Mouse (Mus musculus) stomach, embryonic 14.5 days (tissue): ENCODE results near the gene Tph1. TPM values are rescaled to one million over a fixed set of nuclear protein-coding genes. Genes with fewer than 3 reads are reported as not detected.

Experiments
- ATAC-seq: fragments of 200-750 bp; cut with Nextera tagmentation; 2 replicates; pipeline ENCODE4 v1.8.0; 2017; ENCODE audit warnings: low read depth, moderate TSS enrichment; ENCODE audit not compliant: insufficient number of reproducible peaks, insufficient read depth, low FRiP score
- H3K27ac ChIP-seq: fragments of 300-500 bp; sonication (generic); 2 replicates; pipeline ENCODE4 v1.5.1; 2014; ENCODE audit warnings: mild to moderate bottlenecking, low read length, moderate library complexity, mixed read lengths
- H3K27me3 ChIP-seq: fragments of 300-500 bp; sonication (generic); 2 replicates; pipeline ENCODE4 v1.6.1; 2014; ENCODE audit warnings: low read length, control low read depth, mixed read lengths; ENCODE audit not compliant: control insufficient read depth, insufficient read depth
- H3K36me3 ChIP-seq: fragments of 300-500 bp; sonication (generic); 2 replicates; pipeline ENCODE4 v1.6.1; 2014; ENCODE audit warnings: mild to moderate bottlenecking, control low read depth, low read length, moderate library complexity, mixed read lengths; ENCODE audit not compliant: control insufficient read depth, insufficient read depth
- H3K4me1 ChIP-seq: fragments of 300-500 bp; sonication (generic); 2 replicates; pipeline ENCODE4 v1.6.1; 2014; ENCODE audit warnings: low read length, control low read depth, mixed read lengths; ENCODE audit not compliant: control insufficient read depth, insufficient read depth
- H3K4me2 ChIP-seq: fragments of 300-500 bp; sonication (generic); replicated peaks from 2 replicates; pipeline ENCODE4 v1.6.1; 2014; ENCODE audit warnings: low read depth, low read length, control low read depth
- H3K4me3 ChIP-seq: fragments of 300-500 bp; sonication (generic); 2 replicates; pipeline ENCODE4 v1.5.1; 2014; ENCODE audit warnings: low read depth, low read length, control low read depth
- H3K9ac ChIP-seq: fragments of 300-500 bp; sonication (generic); replicated peaks from 2 replicates; pipeline ENCODE4 v1.6.1; 2014; ENCODE audit warnings: low read depth, mild to moderate bottlenecking, control low read depth, low read length, moderate library complexity, mixed read lengths
- H3K9me3 ChIP-seq: fragments of 300-500 bp; sonication (generic); 2 replicates; pipeline ENCODE4 v1.6.1; 2016; ENCODE audit warnings: low read depth, low read length, control low read depth; ENCODE audit not compliant: control insufficient read depth
- WGBS: fragments of 180-500 bp; shearing (Covaris S2); extraction: QIAGEN DNeasy Blood & Tissue Kit; methylation state at CpG from one replicate; pipeline ENCODE4 v1.1.7; 2014; 5-methylcytosine and 5-hydroxymethylcytosine counted together
- polyA plus RNA-seq: library from polyadenylated mRNA; unstranded; fragments of >200 nt; fragmentation: Nextera tagmentation; extraction: Ambion mirVana; gene quantifications from 2 replicates; pipeline ENCODE4 v1.2.1, GENCODE M21; 2014

The Tph1 gene
- 0.34 TPM in 1 of 2 replicates, not detected in the other for polyA plus RNA-seq

GRCm38 (mm10) chr7:46672160-46672672, at the start of gene Tph1:
Gene Tph1, minus strand, starts transcription at chr7:46672537.
- WGBS = 37% methylated on average over 10 of the region's 10 CpGs
- no peak within 1 kb of the TSS for H3K9ac ChIP-seq
- ATAC-seq = no peak

GRCm38 (mm10) chr7:46720460-46720859, 48.1 kb upstream of the Tph1 start:
- Histone ChIP-seq H3K36me3 (no peaks in the 10 kb centered on the region), H3K4me1 (no peaks in the 10 kb centered on the region), H3K4me3 (no peak overlapping the region), H3K27ac (no peak overlapping the region), H3K4me2 (no peak overlapping the region), H3K27me3 (no peaks in the 10 kb centered on the region), H3K9ac (no peak overlapping the region), H3K9me3 (no peaks in the 10 kb centered on the region)
- ATAC-seq = no peak
- WGBS = 71% methylated on average over 9 of the region's 9 CpGs

More at GRCm38 (mm10) chr7:46672160-46672672, at the start of gene Tph1:
- Histone ChIP-seq H3K4me3 (no peak within 1 kb of the TSS), H3K4me2 (no peak within 1 kb of the TSS), H3K27ac (no peak within 1 kb of the TSS), H3K36me3 (no peaks in the 10 kb centered on the region), H3K4me1 (0 out of 2 replicates have a peak, but pooled peaks cover 3% of the 10 kb centered on the region), H3K27me3 (no peaks in the 10 kb centered on the region), H3K9me3 (no peaks in the 10 kb centered on the region)

GRCm38 (mm10) chr7:46719526-46719925, 47.2 kb upstream of the Tph1 start:
- no peak overlapping the region for H3K9ac ChIP-seq
- no peaks in the 10 kb centered on the region for H3K36me3 ChIP-seq
- H3K9me3 ChIP-seq = no peaks in the 10 kb centered on the region
- WGBS = 58% methylated on average over 7 of the region's 7 CpGs
- H3K27me3 ChIP-seq = 0 out of 2 replicates have a peak, but pooled peaks cover 3% of the 10 kb centered on the region
- no peak overlapping the region for H3K4me3 ChIP-seq
- no peak overlapping the region for H3K27ac ChIP-seq
- H3K4me1 ChIP-seq = no peaks in the 10 kb centered on the region
- no peak overlapping the region for H3K4me2 ChIP-seq
- ATAC-seq = no peak

- H3K4me3 ChIP-seq = no peak overlapping the region
- no peaks in the 10 kb centered on the region for H3K4me1 ChIP-seq
- H3K27me3 ChIP-seq = 0 out of 2 replicates have a peak, but pooled peaks cover 3% of the 10 kb centered on the region
- H3K9ac ChIP-seq = no peak overlapping the region
- no peak for ATAC-seq
- H3K36me3 ChIP-seq = no peaks in the 10 kb centered on the region
- no peak overlapping the region for H3K4me2 ChIP-seq
- 81% methylated on average over 7 of the region's 7 CpGs for WGBS
- H3K27ac ChIP-seq = no peak overlapping the region
- no peaks in the 10 kb centered on the region for H3K9me3 ChIP-seq
These were observed 46.4 kb upstream of the Tph1 start for GRCm38 (mm10) chr7:46718591-46719270.

GRCm38 (mm10) chr7:46716897-46717296, 44.6 kb upstream of the Tph1 start:
- Histone ChIP-seq H3K36me3 (no peaks in the 10 kb centered on the region), H3K27ac (no peak overlapping the region), H3K4me2 (no peak overlapping the region), H3K9me3 (no peaks in the 10 kb centered on the region), H3K27me3 (0 out of 2 replicates have a peak, but pooled peaks cover 3% of the 10 kb centered on the region), H3K4me1 (no peaks in the 10 kb centered on the region), H3K9ac (no peak overlapping the region), H3K4me3 (no peak overlapping the region)
- ATAC-seq = no peak
- WGBS = 40% methylated on average over 5 of the region's 5 CpGs

- Histone ChIP-seq H3K36me3 (no peaks in the 10 kb centered on the region), H3K4me1 (no peaks in the 10 kb centered on the region), H3K4me2 (no peak within 1 kb of the TSS), H3K27me3 (0 out of 2 replicates have a peak, but pooled peaks cover 3% of the 10 kb centered on the region), H3K9ac (no peak within 1 kb of the TSS), H3K9me3 (no peaks in the 10 kb centered on the region), H3K4me3 (no peak within 1 kb of the TSS), H3K27ac (no peak within 1 kb of the TSS)
- WGBS = 82% methylated on average over 5 of the region's 5 CpGs
- ATAC-seq = no peak
These were observed 43.3 kb upstream of the Tph1 start, which contains the start of gene Saa3 for GRCm38 (mm10) chr7:46715600-46715999. Gene Saa3, minus strand, starts transcription at chr7:46715700.

GRCm38 (mm10) chr7:46714518-46714917, 42.2 kb upstream of the Tph1 start:
- peaks cover 3% of the 10 kb centered on the region; the same call in 1 of the 2 replicates for H3K4me1 ChIP-seq
- no peak overlapping the region for H3K27ac ChIP-seq
- H3K36me3 ChIP-seq = no peaks in the 10 kb centered on the region
- no peak overlapping the region for H3K9ac ChIP-seq
- 0 out of 2 replicates have a peak, but pooled peaks cover 3% of the 10 kb centered on the region for H3K27me3 ChIP-seq
- ATAC-seq = no peak
- no peak overlapping the region for H3K4me3 ChIP-seq
- no peak overlapping the region for H3K4me2 ChIP-seq
- no peaks in the 10 kb centered on the region for H3K9me3 ChIP-seq
- WGBS = 33% methylated on average over 6 of the region's 6 CpGs

GRCm38 (mm10) chr7:46712250-46712649, 39.9 kb upstream of the Tph1 start:
- no peak overlapping the region for H3K4me3 ChIP-seq
- no peaks in the 10 kb centered on the region for H3K9me3 ChIP-seq
- WGBS = 66% methylated on average over 6 of the region's 6 CpGs
- no peak overlapping the region for H3K4me2 ChIP-seq
- no peak for ATAC-seq
- no peak overlapping the region for H3K27ac ChIP-seq
- 0 out of 2 replicates have a peak, but pooled peaks cover 3% of the 10 kb centered on the region for H3K27me3 ChIP-seq
- H3K36me3 ChIP-seq = peaks cover 4% of the 10 kb centered on the region; the same call in 1 of the 2 replicates
- H3K9ac ChIP-seq = no peak overlapping the region
- H3K4me1 ChIP-seq = peaks cover 6% of the 10 kb centered on the region; the same call in 1 of the 2 replicates
